Mouse (Mus musculus) retina, adult 2 months (tissue): ENCODE results near the gene Phyh.
"Not testable (repeated sequence)": the region's sequence is repeated elsewhere in the genome, so short reads cannot be mapped to it uniquely, and the experiment has no call there.

Experiments
- DNase-seq: peaks from one replicate; pipeline ENCODE4 v3.0.0-alpha.2; 2012; ENCODE audit warnings: low read depth, low spot score

The Phyh gene

GRCm38 (mm10) chr2:4917326-4918021 lies 1.3 kb upstream of the Phyh start:
- DNase-seq = peak; percentile 59

DNA sequence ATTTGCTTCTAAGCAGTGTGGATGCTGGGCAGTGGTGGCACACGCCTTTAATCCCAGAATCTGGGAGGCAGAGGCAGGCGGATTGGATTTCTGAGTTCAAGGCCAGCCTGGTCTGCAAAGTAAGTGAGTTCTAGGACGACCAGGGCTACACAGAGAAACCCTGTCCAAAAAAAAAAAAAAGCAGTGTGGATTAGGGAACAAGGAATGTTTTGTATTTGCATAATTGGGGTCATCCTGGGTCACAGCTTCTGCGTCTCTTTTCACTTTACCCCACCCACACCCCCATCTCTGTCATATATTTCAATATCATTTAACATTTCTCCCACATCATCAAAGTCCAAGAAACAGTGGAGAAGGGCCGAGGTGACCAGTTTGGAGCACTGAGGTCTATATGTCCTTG lies 2.2 kb downstream of the Phyh start:
- no peak for DNase-seq

DNA sequence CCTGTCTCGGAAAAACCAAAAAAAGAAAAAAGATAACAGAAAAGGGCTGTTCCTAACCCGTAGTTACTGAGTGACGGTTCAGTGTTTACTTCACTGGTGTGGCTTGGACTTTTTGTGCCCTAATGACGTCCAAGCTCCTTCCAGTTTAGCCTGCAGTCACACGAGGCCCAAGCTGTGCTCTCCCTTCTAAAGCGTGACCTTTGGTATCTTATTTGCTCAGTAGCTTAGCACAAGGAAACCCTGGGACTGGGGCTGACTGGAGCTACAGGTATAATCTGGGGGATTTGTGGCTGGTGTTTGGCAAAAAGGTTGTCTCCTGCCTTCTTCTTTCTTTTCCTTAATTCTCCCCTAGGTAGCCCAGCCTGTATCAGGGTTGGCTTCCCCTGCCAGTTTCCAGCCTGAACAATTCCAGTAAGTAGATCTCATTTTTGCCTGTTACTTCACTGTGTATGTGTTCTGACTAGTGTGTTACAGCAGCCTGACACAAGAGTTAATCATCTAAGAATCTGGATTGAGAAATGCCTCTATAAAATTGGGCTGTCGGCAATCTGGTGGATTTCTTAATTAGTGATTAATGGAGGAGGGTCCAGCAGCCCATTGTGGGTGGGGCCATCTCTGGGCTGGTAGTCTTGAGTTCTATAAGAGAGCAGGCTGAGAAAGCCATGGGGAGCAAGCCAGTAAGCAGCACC lies 3.8 kb downstream of the Phyh start:
- DNase-seq = no peak

DNA sequence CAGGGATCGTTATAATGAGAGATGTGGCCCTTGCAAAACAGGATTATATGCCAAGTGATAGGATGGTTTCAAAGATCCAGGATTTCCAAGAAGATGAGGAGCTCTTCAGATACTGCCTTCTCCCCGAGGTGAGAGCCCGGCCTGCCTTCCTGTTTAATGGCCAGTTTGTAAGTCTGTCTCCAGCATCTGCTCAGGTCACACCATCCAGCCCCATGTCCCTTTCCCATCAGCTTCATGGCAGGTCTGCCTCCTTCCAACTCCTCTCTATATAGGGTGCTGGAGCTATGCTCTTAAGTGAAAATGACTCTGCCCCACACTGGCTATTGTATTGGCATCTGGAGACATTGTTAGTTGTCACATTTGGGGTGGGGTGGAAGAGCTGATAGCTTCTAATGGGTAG lies 8.6 kb downstream of the Phyh start:
- DNase-seq = no peak

GRCm38 (mm10) chr2:4929230-4929629 lies 10.4 kb downstream of the Phyh start:
- DNase-seq = no peak

DNA sequence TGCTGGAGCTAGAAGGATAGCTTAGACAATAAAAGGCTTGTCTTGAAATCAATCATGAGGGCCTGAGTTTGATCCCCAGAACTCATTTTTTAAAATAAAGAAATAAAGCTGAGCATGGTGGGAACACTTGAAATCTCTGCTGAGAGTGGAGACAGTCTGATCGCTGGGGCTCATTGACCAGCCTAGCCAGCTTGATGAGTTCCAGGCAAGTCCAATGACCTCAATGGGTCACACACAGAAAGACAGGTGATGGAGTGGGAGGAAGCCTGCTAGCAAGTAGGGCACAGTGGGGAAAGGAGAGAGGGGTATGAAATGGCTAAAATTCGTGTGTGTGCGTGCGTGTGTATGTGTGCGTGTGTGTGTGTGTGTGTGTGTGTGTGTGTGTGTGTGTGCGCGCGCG lies 15.7 kb downstream of the Phyh start:
- DNase-seq = no peak

DNA sequence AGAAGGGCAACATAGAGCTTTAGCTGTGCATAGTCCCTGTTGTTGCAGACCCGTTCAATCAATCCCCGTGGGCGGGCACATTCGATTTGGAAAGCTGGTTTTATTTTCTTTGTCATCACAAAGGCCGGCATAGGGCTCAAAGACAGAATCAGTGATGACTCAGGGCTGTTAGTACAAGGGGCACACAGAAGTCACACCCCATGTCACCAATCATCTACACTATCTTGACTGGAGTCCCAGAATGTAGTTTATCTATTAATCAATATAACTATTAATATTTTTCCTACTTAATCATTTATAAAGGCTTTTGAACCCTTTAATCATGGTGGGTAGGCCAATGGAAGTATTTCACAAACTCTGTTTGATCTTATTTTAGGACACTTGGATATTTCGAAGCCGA lies 19.1 kb downstream of the Phyh start:
- DNase-seq = no peak

DNA sequence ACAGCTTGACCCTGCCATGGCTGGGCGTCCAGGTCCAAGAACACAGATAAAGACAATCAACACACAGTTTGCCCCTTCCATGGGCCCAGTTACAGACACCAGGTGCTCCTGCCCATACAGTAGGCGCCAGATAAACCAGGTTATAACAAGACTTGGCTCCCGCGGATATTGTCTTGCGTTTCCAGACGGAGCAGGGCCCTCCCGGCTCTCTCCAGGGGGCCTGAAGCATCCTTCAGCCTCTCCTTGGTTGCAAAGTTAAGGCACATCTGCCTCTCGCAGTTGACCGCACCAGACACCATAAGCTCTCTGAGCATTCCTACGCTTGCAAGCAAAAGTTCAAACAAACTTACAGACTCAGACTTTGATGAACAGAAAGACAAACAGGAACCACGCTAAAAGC lies 22.0 kb downstream of the Phyh start:
- DNase-seq = no peak

DNA sequence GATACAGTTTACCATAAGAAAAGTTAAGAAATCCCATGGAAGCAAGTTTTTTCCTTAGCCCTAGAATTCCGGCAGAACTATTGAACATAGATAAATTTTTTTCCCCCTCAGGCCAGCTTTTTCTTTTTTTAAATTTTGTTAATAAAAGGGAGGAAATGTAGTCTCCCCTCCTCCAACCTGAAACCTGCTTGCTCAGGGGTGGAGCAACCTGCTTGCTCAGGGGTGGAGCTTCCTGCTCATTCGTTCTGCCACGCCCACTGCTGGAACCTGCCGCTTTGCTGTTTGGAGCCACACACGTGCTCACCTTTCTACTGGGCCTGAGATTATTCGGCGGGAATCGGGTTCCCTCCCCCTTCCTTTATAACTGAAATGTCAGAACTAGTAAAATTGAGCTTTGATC lies 30.9 kb downstream of the Phyh start:
- not testable (repeated sequence) for DNase-seq

DNA sequence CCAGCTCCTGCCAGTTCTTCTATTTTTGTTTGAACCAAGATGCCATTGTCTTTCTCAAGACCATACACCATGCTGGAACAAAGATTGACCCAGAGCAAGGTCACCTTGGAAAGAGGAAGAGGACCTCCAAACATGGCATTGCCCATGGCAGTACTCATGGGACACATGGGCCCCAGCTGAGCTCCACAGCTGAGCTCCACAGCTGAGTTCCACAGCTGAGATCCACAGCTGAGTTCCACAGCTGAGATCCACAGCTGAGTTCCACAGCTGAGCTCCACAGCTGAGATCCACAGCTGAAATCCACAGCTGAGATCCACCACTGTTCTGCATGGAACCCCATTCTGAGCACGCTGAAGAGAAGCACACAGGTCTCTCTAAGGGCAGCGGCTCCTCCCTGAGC lies 32.2 kb downstream of the Phyh start:
- DNase-seq = no peak

DNA sequence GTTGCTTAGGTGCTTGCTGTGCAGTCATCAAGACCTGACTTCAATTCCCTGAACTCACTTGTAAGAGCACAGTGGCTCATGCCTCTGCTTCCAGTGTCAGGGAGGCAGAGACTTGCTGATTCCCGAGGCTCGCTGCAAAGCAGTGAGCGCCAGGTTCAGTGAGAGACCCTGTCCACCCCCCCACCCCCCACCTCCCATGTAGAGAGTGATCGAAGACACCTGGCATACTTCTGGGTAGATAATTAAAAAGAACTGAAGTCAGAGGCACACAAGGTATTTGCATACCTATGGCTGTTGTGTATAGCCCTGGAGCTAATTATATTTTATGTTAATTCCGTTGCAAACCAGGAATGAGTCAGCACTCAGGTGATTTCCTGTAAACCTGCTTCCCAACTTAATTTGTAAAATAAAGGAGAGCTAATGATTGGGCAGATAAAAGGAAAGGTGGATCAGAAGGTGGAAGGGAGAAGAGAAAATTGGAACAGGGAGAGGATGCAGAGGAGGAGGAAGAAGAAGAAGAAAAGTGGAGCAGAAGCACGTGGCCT lies 35.5 kb downstream of the Phyh start:
- DNase-seq = no peak

DNA sequence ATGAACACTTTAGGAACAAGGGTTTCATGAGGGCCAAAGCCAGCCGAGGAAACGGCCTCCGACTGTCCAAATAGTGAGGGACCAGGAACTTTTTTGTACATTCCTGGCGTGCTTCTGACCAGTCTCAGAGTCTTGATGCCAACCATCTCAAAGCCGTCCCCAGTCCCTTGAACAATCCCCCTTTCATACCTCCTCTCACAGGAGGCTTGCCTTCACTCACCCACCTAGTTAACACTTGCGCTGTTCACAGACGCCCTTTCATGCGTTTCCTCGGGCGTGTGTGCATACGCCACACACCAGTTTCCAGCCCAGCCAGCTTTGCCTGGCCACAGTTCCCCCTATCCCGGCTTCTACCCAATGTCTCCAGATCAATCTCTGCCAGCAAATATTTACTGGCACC lies 39.2 kb downstream of the Phyh start:
- DNase-seq = no peak

GRCm38 (mm10) chr2:4967806-4968205 lies 49.0 kb downstream of the Phyh start:
- no peak for DNase-seq

- no peak for DNase-seq
These were observed 50.3 kb downstream of the Phyh start for GRCm38 (mm10) chr2:4969083-4969482.

- DNase-seq = no peak
These were observed 57.0 kb downstream of the Phyh start, which contains the start of gene Ucma for GRCm38 (mm10) chr2:4975807-4976206. TSS of gene Ucma (plus strand) at chr2:4976122.

- no peak for DNase-seq
These were observed 59.3 kb downstream of the Phyh start for GRCm38 (mm10) chr2:4978091-4978490.

DNA sequence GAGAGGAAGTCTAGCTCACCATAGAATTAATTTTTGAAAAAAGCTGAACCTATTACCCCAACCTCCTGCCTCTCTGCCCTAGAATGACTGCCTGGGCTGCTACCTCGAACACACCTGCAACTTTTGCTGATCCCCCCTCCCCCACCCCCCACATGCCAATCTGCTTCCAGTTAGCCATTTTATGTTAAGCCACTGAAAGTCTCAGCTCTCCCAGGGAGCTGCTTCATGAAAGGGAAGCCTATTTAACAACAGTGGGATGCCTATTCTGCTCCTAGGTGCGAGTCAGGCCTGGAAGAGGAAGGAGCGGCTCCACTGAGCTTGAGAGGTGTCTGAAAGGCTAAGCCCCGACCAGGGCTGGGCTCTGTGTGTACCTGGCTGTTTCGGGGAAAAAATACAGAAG lies 65.2 kb downstream of the Phyh start:
- DNase-seq = no peak

DNA sequence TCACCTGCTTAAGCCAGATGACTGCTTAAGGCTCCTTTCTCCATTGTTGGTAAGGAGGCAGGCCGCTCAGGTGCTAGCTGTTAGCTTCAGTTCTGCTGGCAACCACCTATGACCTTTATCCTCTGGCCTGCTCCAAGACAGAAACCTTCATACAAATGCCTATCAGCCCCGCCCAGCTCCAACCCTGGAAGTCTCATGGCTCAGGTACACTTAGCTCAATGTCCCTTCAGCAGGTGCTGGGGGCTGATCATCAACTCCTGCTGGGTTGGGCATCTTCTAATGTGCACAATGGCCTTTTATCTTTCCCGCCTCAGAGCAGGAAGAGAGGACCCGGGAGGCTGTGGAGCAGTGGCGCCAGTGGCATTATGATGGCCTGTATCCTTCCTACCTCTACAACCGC lies 66.2 kb downstream of the Phyh start:
- no peak for DNase-seq

- no peak for DNase-seq
These were observed 68.0 kb downstream of the Phyh start for GRCm38 (mm10) chr2:4986798-4987197.

- DNase-seq = no peak
These were observed 68.8 kb downstream of the Phyh start for GRCm38 (mm10) chr2:4987388-4988180.
